Mouse (Mus musculus) midbrain, embryonic 10.5 days (tissue): ENCODE results near the gene Azin2. TPM values are rescaled to one million over a fixed set of nuclear protein-coding genes. Genes with fewer than 3 reads are reported as not detected.
A peak's percentile ranks its signal among the peaks of the same experiment; 100 is the strongest.

ENCODE experiments used
- DNase-seq: peaks from one replicate; pipeline ENCODE4 v3.0.0-alpha.2; 2017; ENCODE audit warnings: low spot score
- H3K27ac ChIP-seq: fragments of 300-500 bp; sonication (generic); replicated peaks from 2 replicates; pipeline ENCODE4 v1.5.1; 2016; ENCODE audit warnings: mild to moderate bottlenecking
- H3K27me3 ChIP-seq: fragments of 300-500 bp; sonication (generic); 2 replicates; pipeline ENCODE4 v1.6.1; 2016; ENCODE audit warnings: low read depth, mild to moderate bottlenecking; ENCODE audit not compliant: poor library complexity, severe bottlenecking
- H3K36me3 ChIP-seq: fragments of 300-500 bp; sonication (generic); 2 replicates; pipeline ENCODE4 v1.6.1; 2016; ENCODE audit warnings: mild to moderate bottlenecking, moderate library complexity
- H3K4me1 ChIP-seq: fragments of 300-500 bp; sonication (generic); 2 replicates; pipeline ENCODE4 v1.6.1; 2016
- H3K4me3 ChIP-seq: fragments of 300-500 bp; sonication (generic); 2 replicates; pipeline ENCODE4 v1.5.1; 2016; ENCODE audit warnings: mild to moderate bottlenecking, moderate library complexity
- H3K9me3 ChIP-seq: fragments of 300-500 bp; sonication (generic); replicated peaks from 2 replicates; pipeline ENCODE4 v1.6.1; 2016; ENCODE audit warnings: mild to moderate bottlenecking
- whole genome bisulfite sequencing: fragments of 180-500 bp; shearing (Covaris S2); methylation state at CpG from one replicate; pipeline ENCODE4 v1.1.7; 2016; 5-methylcytosine and 5-hydroxymethylcytosine counted together
- polyA plus RNA-seq: library from polyadenylated mRNA; unstranded; fragments of >200 nt; fragmentation: Nextera tagmentation; extraction: Ambion mirVana; gene quantifications from 2 replicates; pipeline ENCODE4 v1.2.1, GENCODE M21; 2016

Gene Azin2
- polyA plus RNA-seq, 1 experiment from 2014 or later, result 11.1 TPM

DNA sequence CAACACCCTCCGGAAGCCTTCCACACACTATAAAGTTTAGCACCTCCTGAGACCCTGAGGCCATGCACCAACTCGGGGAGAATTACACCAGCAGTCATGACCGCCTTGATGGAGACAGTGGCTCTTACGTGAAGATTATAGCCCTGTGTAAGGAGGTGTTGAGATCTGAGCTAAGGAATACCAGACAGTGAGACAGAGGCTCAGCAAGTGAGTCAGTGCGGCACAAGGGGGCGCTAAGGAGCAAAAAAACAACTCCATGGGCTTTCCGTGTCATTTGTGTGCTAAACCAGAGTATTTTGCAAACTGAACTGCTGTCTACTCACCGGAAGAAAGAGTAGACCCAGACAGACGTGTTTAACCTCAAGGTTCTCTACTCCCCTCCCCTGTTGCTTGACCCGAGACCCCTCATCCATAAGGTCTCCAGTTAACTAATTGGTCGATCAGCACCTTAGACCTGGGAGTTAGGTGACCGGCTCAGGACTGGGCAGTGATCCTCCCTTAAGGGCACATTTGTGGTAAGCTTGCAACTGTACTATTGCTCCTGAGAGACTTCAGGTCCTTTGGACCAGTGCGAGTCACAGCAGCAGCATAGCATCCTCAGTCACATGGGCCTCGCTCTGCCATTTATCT is 8.9 kb upstream of the Azin2 start:
- Histone ChIP-seq H3K4me3 (no peak overlapping the region), H3K4me1 (peaks cover 11% of the 10 kb centered on the region), H3K27me3 (0 out of 2 replicates have a peak, but pooled peaks cover 5% of the 10 kb centered on the region), H3K36me3 (no peaks in the 10 kb centered on the region), H3K27ac (no peak overlapping the region), H3K9me3 (no peaks in the 10 kb centered on the region)
- 46% methylated on average over 14 of the region's 14 CpGs for WGBS
- DNase-seq, result peak; percentile 71

DNA sequence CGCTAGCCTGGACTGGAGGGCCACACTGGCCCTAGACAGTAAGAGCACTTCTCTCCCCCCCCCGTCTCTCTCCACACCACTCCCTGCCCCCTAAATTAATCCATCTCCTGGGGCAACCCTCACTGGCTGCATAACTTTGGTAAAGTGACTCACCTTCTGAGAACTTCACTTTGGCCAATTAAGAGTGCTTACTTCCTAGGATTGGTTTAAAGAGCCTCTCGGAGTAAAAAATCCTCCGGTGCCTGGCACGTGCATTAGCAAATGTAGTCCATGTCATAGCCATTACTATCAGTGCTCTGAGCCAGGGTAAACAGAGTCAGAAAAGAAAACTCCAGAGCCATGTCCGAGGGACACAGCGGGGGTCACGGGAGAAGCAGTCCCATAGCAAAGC is 8.2 kb upstream of the Azin2 start:
- H3K4me1 ChIP-seq, result peaks cover 11% of the 10 kb centered on the region
- 73% methylated on average over 8 of the region's 8 CpGs for WGBS
- H3K9me3 ChIP-seq, result no peaks in the 10 kb centered on the region
- H3K36me3 ChIP-seq, result no peaks in the 10 kb centered on the region
- no peak for DNase-seq
- H3K4me3 ChIP-seq, result no peak overlapping the region
- H3K27ac ChIP-seq, result no peak overlapping the region
- H3K27me3 ChIP-seq, result 0 out of 2 replicates have a peak, but pooled peaks cover 5% of the 10 kb centered on the region

DNA sequence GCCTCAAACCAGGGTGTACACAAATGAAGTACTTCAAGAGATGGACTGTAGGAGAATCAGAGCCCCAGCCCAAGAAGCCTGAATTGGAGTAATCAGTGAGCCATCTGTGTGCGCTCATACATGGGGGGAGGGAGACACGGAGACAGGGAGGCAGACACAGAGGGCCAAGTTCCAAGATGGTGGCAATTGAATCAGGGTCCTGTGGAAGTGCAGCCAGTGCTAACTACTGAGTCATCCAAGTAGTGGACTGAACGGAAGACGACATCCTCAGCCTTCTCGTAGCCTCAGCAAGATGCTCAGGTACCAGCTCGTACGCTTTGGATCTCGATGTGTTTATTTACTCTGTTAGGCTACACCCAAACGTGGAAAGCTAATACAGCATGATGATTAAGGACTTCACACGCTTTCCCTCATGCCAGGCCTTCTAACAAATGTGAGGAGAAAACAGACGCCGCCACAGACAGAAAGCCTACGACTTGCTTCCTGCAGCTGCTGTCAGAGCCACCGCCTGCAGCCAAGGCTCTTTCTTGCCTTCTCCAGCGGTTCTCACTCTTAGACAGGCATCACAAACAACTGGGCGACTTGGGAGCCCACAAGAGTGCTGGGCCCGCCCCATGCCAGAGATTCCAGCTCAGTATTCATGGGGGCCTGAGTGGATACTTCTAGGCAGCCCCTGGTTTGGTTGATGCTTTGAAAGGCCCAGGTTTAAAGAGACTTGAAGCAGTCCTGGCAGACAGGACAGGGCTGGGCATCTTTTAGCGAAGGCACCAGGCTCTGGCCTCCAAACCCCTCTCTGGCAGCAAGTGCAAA is 7.6 kb upstream of the Azin2 start:
- Histone ChIP-seq H3K4me1 (peaks cover 11% of the 10 kb centered on the region), H3K27me3 (peaks cover 8% of the 10 kb centered on the region; the same call in 1 of the 2 replicates), H3K9me3 (no peaks in the 10 kb centered on the region), H3K36me3 (no peaks in the 10 kb centered on the region), H3K4me3 (no peak overlapping the region), H3K27ac (no peak overlapping the region)
- 80% methylated on average over 18 of the region's 18 CpGs for WGBS
- no peak for DNase-seq

DNA sequence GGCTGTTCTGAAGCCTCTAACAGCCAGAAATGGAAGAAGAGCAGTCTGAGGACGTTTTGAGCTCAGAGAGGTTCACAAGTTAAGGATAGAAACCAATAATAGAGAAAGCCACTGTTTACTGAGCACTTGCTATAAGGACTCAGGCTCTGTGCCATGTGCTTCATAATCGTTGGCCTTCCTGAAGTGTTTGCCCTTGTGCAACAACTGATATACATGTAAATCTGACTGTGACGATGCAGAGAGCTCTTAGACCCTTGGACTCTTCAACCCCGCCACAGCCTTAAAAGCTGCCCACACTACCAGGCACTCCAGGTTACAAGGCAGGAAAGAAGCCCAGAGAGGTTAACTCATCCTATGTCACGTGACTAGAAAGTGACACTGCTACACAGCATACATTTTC is 6.8 kb upstream of the Azin2 start:
- Histone ChIP-seq H3K27ac (no peak overlapping the region), H3K36me3 (no peaks in the 10 kb centered on the region), H3K27me3 (peaks cover 16% of the 10 kb centered on the region), H3K4me1 (peaks cover 11% of the 10 kb centered on the region), H3K4me3 (no peak overlapping the region), H3K9me3 (no peaks in the 10 kb centered on the region)
- DNase-seq, result no peak
- 85% methylated on average over 5 of the region's 5 CpGs for WGBS

DNA sequence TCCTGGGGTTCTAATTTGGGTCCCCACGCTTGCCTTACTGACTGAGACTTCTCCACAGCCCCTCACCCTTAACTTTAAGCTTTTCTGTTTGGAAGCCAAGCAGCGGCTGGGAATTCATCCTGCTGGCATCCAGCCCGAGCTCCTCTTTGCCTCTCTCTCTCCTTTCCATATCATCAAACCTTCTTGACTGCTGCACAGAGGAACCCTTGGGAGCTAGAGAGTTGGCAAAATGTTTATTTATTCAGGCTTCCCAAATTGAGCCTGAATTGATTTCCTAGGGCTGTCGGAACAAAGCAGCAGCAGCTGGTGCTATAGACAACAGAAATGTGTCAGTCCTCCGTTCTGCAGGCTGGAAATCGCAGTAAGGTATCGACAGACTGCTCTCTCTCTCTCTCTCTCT is 4.5 kb upstream of the Azin2 start:
- Histone ChIP-seq H3K9me3 (no peaks in the 10 kb centered on the region), H3K4me1 (peaks cover 23% of the 10 kb centered on the region), H3K36me3 (no peaks in the 10 kb centered on the region), H3K27ac (no peak overlapping the region; the same call in 1 of the 2 replicates), H3K4me3 (no peak overlapping the region), H3K27me3 (peaks cover 31% of the 10 kb centered on the region)
- DNase-seq, result no peak
- WGBS, result 56% methylated on average over 7 of the region's 7 CpGs

DNA sequence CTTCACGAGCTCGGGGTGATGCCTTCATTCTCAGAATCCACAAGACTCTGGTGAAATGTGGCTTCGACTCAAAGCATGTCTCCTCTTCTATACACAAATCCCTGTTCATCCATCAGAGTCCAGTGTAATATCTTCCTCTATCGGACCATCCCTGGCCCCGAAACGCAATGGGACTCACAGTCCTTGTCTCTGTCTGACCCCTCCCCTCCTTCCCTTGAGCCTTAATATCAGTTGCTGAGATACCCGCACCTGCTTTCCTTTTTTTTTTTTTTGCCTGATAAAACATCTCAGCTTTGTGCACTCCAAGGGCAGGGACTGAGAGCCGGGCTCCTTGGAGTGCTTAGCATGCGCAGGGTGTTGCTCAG is 666 bp upstream of the Azin2 start:
- Histone ChIP-seq H3K4me1 (peaks cover 33% of the 10 kb centered on the region), H3K4me3 (peak overlapping the region; percentile 79), H3K36me3 (no peaks in the 10 kb centered on the region), H3K27ac (peak overlapping the region; percentile 91), H3K27me3 (peaks cover 52% of the 10 kb centered on the region), H3K9me3 (no peaks in the 10 kb centered on the region)
- peak; percentile 34 for DNase-seq
- WGBS, result 8% methylated on average over 9 of the region's 9 CpGs

DNA sequence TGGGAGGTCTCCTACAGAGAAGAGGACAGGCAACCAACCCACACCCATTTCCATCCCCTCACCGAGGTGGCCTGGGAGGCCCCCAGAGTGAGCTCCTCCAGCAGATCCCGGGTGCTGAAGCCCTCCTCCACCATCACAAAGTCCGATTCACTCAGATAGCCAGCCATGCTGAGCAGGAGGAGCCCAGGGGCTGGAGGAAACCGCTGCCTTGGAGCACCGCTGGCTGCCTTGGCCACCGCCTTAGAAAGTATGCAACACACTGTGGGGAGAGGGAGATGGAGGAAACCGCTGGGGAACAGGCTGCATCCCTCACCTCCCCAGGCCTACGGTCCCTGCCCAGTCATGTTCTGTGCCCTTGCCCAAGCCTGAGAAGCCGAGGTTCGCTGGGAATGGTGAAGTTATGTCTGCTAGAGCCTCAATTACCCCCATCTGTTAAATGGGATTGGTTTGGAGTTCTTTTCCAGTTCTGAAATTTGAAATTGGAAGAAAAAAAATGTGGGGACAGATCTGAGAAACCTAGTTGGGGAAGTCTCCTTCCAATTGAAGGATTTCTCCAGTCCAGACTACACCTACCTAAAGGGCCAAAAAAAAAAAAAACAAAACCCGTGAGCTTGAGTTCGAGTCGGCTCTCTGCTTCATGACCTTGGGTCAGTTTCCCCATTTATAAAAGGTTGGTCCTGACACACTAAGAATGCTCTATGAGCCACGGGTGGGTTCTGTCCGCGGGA is 777 bp downstream of the Azin2 start:
- WGBS, result 6% methylated on average over 16 of the region's 16 CpGs
- Histone ChIP-seq H3K27me3 (peaks cover 52% of the 10 kb centered on the region), H3K4me1 (peaks cover 31% of the 10 kb centered on the region), H3K4me3 (peak overlapping the region; percentile 79), H3K27ac (peak overlapping the region; percentile 91), H3K36me3 (no peaks in the 10 kb centered on the region), H3K9me3 (no peaks in the 10 kb centered on the region)
- no peak for DNase-seq

DNA sequence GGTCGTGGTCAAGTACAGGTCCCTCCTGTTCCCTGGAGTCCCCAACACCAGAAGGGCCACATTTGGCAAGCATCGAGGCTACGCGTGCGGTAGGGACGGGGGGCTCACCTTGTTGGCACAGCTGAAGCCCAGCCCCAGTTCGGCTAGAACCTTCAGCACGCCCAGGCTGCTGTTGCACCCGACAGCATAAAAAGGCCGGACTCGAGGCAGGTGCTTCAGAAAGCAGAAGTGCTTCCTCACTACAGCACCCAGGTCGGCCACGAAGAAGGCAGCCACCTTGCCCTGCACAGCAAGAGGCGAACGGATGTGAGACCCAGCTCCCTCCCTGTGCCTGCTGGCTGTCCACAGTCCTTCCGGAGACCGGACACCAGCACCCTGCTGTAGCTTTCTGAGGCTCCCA is 2.6 kb downstream of the Azin2 start:
- H3K27me3 ChIP-seq, result peaks cover 47% of the 10 kb centered on the region
- no peaks in the 10 kb centered on the region for H3K36me3 ChIP-seq
- 87% methylated on average over 17 of the region's 17 CpGs for WGBS
- H3K9me3 ChIP-seq, result no peaks in the 10 kb centered on the region
- no peak overlapping the region for H3K4me3 ChIP-seq
- no peak for DNase-seq
- H3K27ac ChIP-seq, result no peak overlapping the region
- peaks cover 39% of the 10 kb centered on the region for H3K4me1 ChIP-seq

DNA sequence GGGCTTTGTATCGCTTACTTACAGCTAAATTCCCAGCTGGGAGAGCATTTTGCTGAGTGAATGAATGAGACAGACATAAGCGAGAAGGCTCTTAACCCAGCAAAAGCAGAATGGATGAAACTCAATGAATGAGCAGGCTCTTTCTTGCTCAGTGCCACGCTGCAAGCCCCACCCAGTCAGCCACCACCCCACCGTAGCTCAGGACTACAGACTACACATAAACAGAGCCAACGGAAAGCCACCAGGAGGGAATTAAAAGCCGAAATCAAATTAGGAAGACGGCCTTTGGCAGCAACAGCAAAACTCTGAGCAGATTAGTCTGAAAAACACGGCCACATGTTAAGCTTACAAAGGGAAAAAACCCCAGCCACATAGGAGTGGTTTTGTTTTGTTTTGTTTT is 3.4 kb downstream of the Azin2 start:
- 73% methylated on average over 8 of the region's 8 CpGs for WGBS
- Histone ChIP-seq H3K9me3 (no peaks in the 10 kb centered on the region), H3K27ac (no peak overlapping the region), H3K36me3 (no peaks in the 10 kb centered on the region), H3K27me3 (peaks cover 38% of the 10 kb centered on the region), H3K4me3 (no peak overlapping the region), H3K4me1 (peaks cover 46% of the 10 kb centered on the region)
- DNase-seq, result no peak

DNA sequence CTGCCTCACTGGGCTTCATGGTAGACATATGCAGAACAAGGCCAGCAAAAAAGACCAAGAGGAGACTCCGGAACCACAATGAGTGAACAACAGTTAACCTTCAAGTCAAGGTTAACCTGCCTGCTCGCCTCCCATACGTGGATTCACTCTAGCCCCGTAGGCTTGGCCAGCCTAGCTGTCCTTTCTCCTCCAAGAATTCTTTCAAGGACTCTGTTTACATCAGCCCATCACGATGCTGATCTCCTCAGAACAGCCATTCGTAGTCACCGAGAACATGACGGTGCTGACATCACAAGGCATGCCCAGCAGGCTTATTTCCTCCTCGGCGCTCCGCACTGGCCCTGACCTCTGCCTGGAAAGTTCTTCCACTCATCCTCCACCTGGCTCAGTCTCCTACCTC is 4.1 kb downstream of the Azin2 start:
- H3K9me3 ChIP-seq, result no peaks in the 10 kb centered on the region
- H3K36me3 ChIP-seq, result no peaks in the 10 kb centered on the region
- WGBS, result 88% methylated on average over 11 of the region's 11 CpGs
- H3K27ac ChIP-seq, result no peak overlapping the region
- H3K27me3 ChIP-seq, result peaks cover 32% of the 10 kb centered on the region
- no peak for DNase-seq
- H3K4me1 ChIP-seq, result peaks cover 49% of the 10 kb centered on the region
- no peak overlapping the region for H3K4me3 ChIP-seq

DNA sequence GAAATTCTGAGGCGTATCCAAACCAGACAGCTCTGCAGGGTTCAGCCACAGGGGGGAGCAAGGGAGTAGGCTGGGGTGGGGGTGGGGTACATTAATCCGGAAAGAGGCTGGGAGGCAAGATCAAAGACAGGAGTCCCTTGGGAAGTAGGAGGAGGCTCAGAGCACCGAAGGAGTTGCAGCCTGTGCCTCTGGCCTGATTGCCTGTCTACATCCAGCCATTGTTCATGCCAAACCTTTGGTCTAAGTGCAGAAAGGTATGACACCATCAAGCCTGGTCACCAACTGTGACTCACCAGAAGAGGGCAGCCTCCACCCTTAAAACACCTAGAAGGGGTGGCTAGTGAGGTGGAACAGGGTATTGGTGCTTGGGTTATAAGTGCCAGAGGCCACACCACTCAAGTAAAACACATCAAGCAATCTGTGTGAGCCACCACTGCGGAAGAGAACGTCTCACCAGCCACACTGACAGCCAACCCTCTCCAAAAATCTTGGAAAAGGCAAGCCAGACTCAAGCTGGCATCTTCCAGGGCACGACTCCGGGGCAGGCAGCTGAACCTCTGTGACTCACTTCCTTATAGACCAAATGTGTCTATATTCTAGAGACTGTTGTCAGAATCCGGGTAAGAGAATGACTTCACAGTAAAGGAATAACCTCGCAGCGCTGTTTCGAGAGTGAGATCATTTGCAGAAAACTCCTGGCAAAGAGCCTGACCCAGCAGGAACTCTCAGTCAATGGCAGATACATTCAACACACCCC is 4.9 kb downstream of the Azin2 start:
- H3K9me3 ChIP-seq, result no peaks in the 10 kb centered on the region
- H3K27ac ChIP-seq, result no peak overlapping the region
- DNase-seq, result peak; percentile 66
- no peak overlapping the region for H3K4me3 ChIP-seq
- H3K4me1 ChIP-seq, result peaks cover 43% of the 10 kb centered on the region
- no peaks in the 10 kb centered on the region for H3K36me3 ChIP-seq
- 53% methylated on average over 11 of the region's 11 CpGs for WGBS
- peaks cover 29% of the 10 kb centered on the region for H3K27me3 ChIP-seq

DNA sequence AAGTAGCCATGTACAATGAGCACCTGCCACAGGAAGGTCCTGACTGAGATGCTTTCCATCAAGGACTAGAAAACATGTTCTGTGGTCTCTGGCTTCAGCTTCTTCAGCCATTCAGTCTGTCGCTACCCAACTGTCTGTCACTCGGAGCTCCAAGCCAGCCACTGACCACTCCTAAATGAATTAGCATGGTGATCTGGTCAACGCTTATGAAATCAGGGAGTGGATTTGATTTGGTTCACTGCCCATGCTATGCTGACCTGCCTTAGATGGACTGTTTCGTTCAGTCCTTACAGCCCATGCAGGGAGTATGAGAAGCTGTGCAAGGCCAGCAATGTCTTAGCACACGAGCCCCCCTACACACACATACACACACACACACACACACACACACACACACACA is 8.4 kb downstream of the Azin2 start:
- H3K36me3 ChIP-seq, result no peaks in the 10 kb centered on the region
- H3K27ac ChIP-seq, result no peak overlapping the region
- no peaks in the 10 kb centered on the region for H3K27me3 ChIP-seq
- DNase-seq, result no peak
- 81% methylated on average over 5 of the region's 5 CpGs for WGBS
- H3K9me3 ChIP-seq, result no peaks in the 10 kb centered on the region
- H3K4me3 ChIP-seq, result no peak overlapping the region
- peaks cover 28% of the 10 kb centered on the region for H3K4me1 ChIP-seq
